In genomic region chrX:139610765-139611300, GRCm38 (mm10) we compare ENCODE assay signal across 8 mouse cellular contexts. TPM values are rescaled to one million over a fixed set of nuclear protein-coding genes. Genes with fewer than 3 reads are reported as not detected.
A peak's percentile ranks its signal among the peaks of the same experiment; 100 is the strongest.
DNase-seq lines count a peak whose midpoint lies in the region; ATAC-seq lines count a peak whose summit lies in the region.

No protein-coding gene starts in this region.

- no peaks in the 10 kb centered on the region for H3K4me1 ChIP-seq in kidney, embryonic 14.5 days (ENCODE audit: control insufficient read depth, insufficient read depth, low read length)
- no peaks in the 10 kb centered on the region for H3K4me1 ChIP-seq in embryonic facial prominence, embryonic 14.5 days (ENCODE audit: control insufficient read depth, insufficient read depth, low read length)
- no peaks in the 10 kb centered on the region for H3K4me1 ChIP-seq in hindbrain, embryonic 16.5 days (ENCODE audit: control insufficient read depth, insufficient read depth, low read depth, low read length)
- no peaks in the 10 kb centered on the region for H3K4me1 ChIP-seq in stomach, embryonic 16.5 days (ENCODE audit: control insufficient read depth, insufficient read depth, low read length)

- H3K27me3 ChIP-seq in kidney, embryonic 14.5 days (ENCODE audit: control insufficient read depth, insufficient read depth, low read length) = peaks cover 7% of the 10 kb centered on the region; the same call in 1 of the 2 replicates
- H3K27me3 ChIP-seq in embryonic facial prominence, embryonic 14.5 days (replicated peaks; ENCODE audit: control insufficient read depth, insufficient read depth, low read length) = peaks cover 34% of the 10 kb centered on the region
- H3K27me3 ChIP-seq in hindbrain, embryonic 16.5 days (replicated peaks; ENCODE audit: control insufficient read depth, insufficient read depth, low read length) = peaks cover 6% of the 10 kb centered on the region
- H3K27me3 ChIP-seq in stomach, embryonic 16.5 days (ENCODE audit: control insufficient read depth, insufficient read depth, low read length) = peaks cover 8% of the 10 kb centered on the region; the same call in 1 of the 2 replicates

- H3K9ac ChIP-seq in kidney, embryonic 14.5 days (ENCODE audit: low read depth, low read length) = peak overlapping the region; percentile 60
- H3K9ac ChIP-seq in embryonic facial prominence, embryonic 14.5 days (ENCODE audit: low read depth, low read length) = peak overlapping the region; percentile 60
- H3K9ac ChIP-seq in hindbrain, embryonic 16.5 days (ENCODE audit: low read depth, low read length) = peak overlapping the region; percentile 76
- H3K9ac ChIP-seq in stomach, embryonic 16.5 days (ENCODE audit: low read length) = peak overlapping the region; percentile 71

- H3K9me3 ChIP-seq in kidney, embryonic 14.5 days (ENCODE audit: control insufficient read depth, low read length) = no peaks in the 10 kb centered on the region
- H3K9me3 ChIP-seq in embryonic facial prominence, embryonic 14.5 days (ENCODE audit: control insufficient read depth, low read length) = no peaks in the 10 kb centered on the region
- no peaks in the 10 kb centered on the region for H3K9me3 ChIP-seq in hindbrain, embryonic 16.5 days (ENCODE audit: control insufficient read depth, low read length)
- no peaks in the 10 kb centered on the region for H3K9me3 ChIP-seq in stomach, embryonic 16.5 days (replicated peaks; ENCODE audit: control insufficient read depth, low read length)

- H3K4me3 ChIP-seq in kidney, embryonic 14.5 days (ENCODE audit: low read length) = peak overlapping the region; percentile 52
- H3K4me3 ChIP-seq in embryonic facial prominence, embryonic 14.5 days (ENCODE audit: low read depth, low read length) = peak overlapping the region; percentile 54
- H3K4me3 ChIP-seq in hindbrain, embryonic 16.5 days (ENCODE audit: low read length) = peak overlapping the region; percentile 69
- peak overlapping the region; percentile 38 for H3K4me3 ChIP-seq in macrophage (ENCODE audit: inconsistent target)
- peak overlapping the region; percentile 61 for H3K4me3 ChIP-seq in stomach, embryonic 16.5 days (replicated peaks; ENCODE audit: low read length)

- ATAC-seq in kidney, embryonic 14.5 days (ENCODE audit: low FRiP score, low TSS enrichment) = peak; percentile 88
- ATAC-seq in embryonic facial prominence, embryonic 14.5 days (ENCODE audit: low read depth) = peak; percentile 73
- ATAC-seq in hindbrain, embryonic 16.5 days = peak; percentile 88
- peak; percentile 75 for ATAC-seq in stomach, embryonic 16.5 days (ENCODE audit: insufficient read depth, low FRiP score)

- peak overlapping the region; percentile 66 for H3K4me2 ChIP-seq in kidney, embryonic 14.5 days (replicated peaks; ENCODE audit: low read depth, low read length)
- peak overlapping the region; percentile 73 for H3K4me2 ChIP-seq in embryonic facial prominence, embryonic 14.5 days (ENCODE audit: low read depth, low read length)
- H3K4me2 ChIP-seq in hindbrain, embryonic 16.5 days (ENCODE audit: low read length) = peak overlapping the region; percentile 54
- peak overlapping the region; percentile 61 for H3K4me2 ChIP-seq in stomach, embryonic 16.5 days (ENCODE audit: low read depth, low read length)

- no peaks in the 10 kb centered on the region for H3K36me3 ChIP-seq in kidney, embryonic 14.5 days (ENCODE audit: control insufficient read depth, insufficient read depth, low read length)
- no peaks in the 10 kb centered on the region for H3K36me3 ChIP-seq in embryonic facial prominence, embryonic 14.5 days (ENCODE audit: control insufficient read depth, insufficient read depth, low read length)
- H3K36me3 ChIP-seq in hindbrain, embryonic 16.5 days (ENCODE audit: control insufficient read depth, insufficient read depth, low read length) = no peaks in the 10 kb centered on the region
- no peaks in the 10 kb centered on the region for H3K36me3 ChIP-seq in macrophage (ENCODE audit: inconsistent target)
- no peaks in the 10 kb centered on the region for H3K36me3 ChIP-seq in stomach, embryonic 16.5 days (ENCODE audit: control insufficient read depth, insufficient read depth, low read length)

- 0 out of 2 replicates have a peak overlapping the region, but pooled peaks have one; percentile 17 for H3K27ac ChIP-seq in kidney, embryonic 14.5 days (ENCODE audit: low read depth, low read length)
- H3K27ac ChIP-seq in embryonic facial prominence, embryonic 14.5 days (replicated peaks; ENCODE audit: low read depth, low read length) = no peak overlapping the region
- H3K27ac ChIP-seq in hindbrain, embryonic 16.5 days (ENCODE audit: low read depth, low read length) = no peak overlapping the region
- no peak overlapping the region for H3K27ac ChIP-seq in macrophage
- no peak overlapping the region for H3K27ac ChIP-seq in stomach, embryonic 16.5 days (ENCODE audit: low read length)

- WGBS in kidney, embryonic 14.5 days = 27% methylated on average over 46 of the region's 54 CpGs
- 16% methylated on average over 9 of the region's 54 CpGs for WGBS in embryonic facial prominence, embryonic 14.5 days
- 18% methylated on average over 48 of the region's 54 CpGs for WGBS in hindbrain, embryonic 16.5 days
- 14% methylated on average over 39 of the region's 54 CpGs for WGBS in macrophage (ENCODE audit: missing documents)
- 14% methylated on average over 28 of the region's 54 CpGs for WGBS in stomach, embryonic 16.5 days

- H3K79me2 ChIP-seq in macrophage (ENCODE audit: inconsistent target) = peaks cover 44% of the 10 kb centered on the region; the same call in 1 of the 2 replicates

- DNase-seq in kidney, adult 11 months = no peak
- DNase-seq in MN1 (ENCODE audit: low spot score) = peak; percentile 10
- DNase-seq in embryonic facial prominence, embryonic 14.5 days (ENCODE audit: low spot score) = no peak
- no peak for DNase-seq in layer of hippocampus, postnatal 10 days (ENCODE audit: low spot score in 2 of 2)

RNA-seq across cellular contexts. Expression of gene Rnf128, which starts 47.7 kb away (rescaled TPM):
- 27.7 and 31.3 TPM in 2 replicates for polyA plus RNA-seq in kidney, embryonic 14.5 days (2014; fragmentation: Nextera tagmentation; extraction: Ambion mirVana)
- polyA plus RNA-seq in embryonic facial prominence, embryonic 14.5 days (2014; fragmentation: Nextera tagmentation; extraction: Ambion mirVana) = 8.1 and 9.1 TPM in 2 replicates
- 5.5 and 6.7 TPM in 2 replicates for polyA plus RNA-seq in hindbrain, embryonic 16.5 days (2015; fragmentation: Nextera tagmentation; extraction: Ambion mirVana)
- total RNA-seq in macrophage (2018; cell fraction: chromatin; rRNA removed) = 10 to 100 TPM in 5 of 26 experiments, 1 to 10 TPM in 20, under 1 TPM in 1; 0.84 to 13.3 (median 4.3) TPM
- total RNA-seq in macrophage (2018; cell fraction: cytosol; rRNA removed) = 100 to 1,000 TPM in 2 of 26 experiments, 10 to 100 TPM in 24; 22.8 to 110 (median 54.5) TPM
- total RNA-seq in macrophage (2018; cell fraction: nucleus; rRNA removed) = 100 to 1,000 TPM in 2 of 26 experiments, 10 to 100 TPM in 23, 1 to 10 TPM in 1; 8.9 to 150 (median 46.0) TPM
- polyA plus RNA-seq in macrophage (2018) = 69.1 to 171 TPM (median 128 TPM) in 3 replicates
- polyA plus RNA-seq in stomach, embryonic 16.5 days (2015; fragmentation: Nextera tagmentation; extraction: Ambion mirVana) = 45.8 and 46.0 TPM in 2 replicates
- 10 to 100 TPM; 13.3 to 13.7 TPM for total RNA-seq in layer of hippocampus, postnatal 10 days (2021)
